Mouse (Mus musculus): Measurements from ENCODE around the gene Xirp2.
"Not testable (repeated sequence)": the region's sequence is repeated elsewhere in the genome, so short reads cannot be mapped to it uniquely, and the experiment has no call there.

Xirp2 gene

DNA sequence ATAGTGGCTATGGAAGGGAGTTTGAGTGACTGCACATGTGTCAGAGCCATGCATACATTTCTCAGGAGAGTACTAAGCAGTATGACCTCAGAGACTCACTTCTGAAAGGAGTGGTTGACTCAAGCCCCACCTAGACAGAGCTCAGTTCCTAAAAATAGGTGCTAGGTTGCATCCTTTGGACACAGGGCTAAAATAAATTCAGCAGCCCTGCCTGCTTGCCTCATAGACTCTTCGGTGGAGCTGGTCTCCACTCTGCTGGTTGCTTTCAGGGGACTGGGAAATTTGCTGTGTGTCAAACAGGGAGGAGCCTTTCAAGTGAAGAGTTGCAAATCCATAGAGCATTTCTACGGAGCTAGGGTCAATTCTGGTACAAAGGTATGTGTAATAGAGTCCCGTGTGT lies at the start of gene Xirp2:
Gene Xirp2, plus strand, starts transcription at position 223 of the 400 bp plus-strand sequence.
- no peak for DNase-seq (ENCODE audit: low read depth in 1 of 2, low spot score in 2 of 2)

DNA sequence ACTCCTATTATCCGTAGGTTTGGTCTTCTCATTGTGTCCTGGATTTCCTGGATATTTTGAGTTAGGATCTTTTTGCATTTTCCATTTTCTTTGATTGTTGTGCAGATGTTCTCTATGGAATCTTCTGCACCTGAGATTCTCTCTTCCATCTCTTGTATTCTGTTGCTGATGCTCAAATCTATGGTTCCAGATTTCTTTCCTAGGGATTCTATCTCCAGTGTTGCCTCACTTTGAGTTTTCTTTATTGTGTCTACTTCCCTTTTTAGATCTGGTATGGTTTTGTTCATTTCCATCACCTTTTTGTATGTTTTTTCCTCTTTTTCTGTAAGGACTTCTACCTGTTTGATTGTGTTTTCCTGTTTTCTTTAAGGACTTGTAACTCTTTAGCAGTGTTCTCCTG lies 32.4 kb upstream of the Xirp2 start, which contains the start of gene Gm21830:
Gene Gm21830, plus strand, starts transcription at position 301 of the 400 bp plus-strand sequence.
- not testable (repeated sequence) for DNase-seq (ENCODE audit: low read depth in 1 of 2, low spot score in 2 of 2)

DNA sequence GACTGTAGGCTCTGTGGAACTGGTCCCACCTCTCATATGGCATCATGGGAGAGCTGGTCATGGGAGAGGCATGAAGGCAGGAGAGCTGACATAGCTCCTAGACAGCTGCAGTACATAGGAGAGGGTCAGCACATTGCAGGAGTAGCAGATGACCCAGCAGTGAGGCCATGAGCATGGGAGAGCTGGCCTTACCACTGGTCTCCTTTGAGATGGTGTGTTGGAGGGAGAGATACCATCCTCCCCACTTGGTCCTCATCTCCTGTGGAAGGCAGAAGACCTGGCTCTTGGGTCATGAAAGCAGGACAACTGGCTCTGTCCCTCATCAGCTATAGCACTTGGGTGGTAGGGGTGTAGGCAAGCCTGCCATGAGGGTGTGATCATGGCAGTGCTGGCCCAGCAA lies 24.9 kb upstream of the Xirp2 start:
- no peak for DNase-seq (ENCODE audit: low read depth in 1 of 2, low spot score in 2 of 2)

DNA sequence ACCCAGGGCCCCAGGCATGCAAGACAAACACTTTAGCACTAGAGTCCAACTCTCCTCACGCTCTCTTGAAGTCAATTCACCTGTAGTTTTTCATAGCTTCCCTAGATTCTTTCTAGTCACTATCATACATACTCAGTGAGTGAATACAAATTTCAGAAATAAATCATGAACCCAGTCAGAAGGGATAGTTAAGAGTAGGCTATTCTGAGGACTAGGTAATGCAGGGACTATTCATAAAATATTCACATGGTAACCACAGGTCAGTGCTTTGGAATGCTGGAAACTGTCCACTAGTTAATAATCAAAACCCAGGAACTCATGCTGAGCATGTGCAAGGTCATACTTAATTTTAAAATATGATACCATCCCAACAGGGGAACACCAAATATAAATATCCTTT lies 23.0 kb upstream of the Xirp2 start:
- DNase-seq (ENCODE audit: low read depth in 1 of 2, low spot score in 2 of 2): no peak

DNA sequence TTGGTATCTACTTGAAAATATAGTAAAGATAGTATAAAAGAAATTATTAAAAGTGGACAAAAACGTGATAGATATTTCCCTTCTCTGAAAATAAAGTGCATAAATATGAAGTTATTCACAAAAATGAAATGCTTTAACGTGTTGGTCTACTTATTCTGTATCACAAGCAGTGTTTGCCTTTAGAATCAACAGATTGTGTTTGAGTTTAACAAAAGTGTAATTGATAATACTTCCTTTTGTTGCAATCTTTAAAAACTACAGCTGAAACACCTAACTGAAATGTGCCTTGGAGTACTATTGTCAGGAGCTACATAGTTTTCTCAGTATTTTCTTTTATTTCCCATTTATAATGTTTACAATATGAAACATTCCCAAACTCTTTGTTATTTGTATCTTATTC lies 12.7 kb upstream of the Xirp2 start, which contains the start of gene Gm26727:
Gene Gm26727, minus strand, starts transcription at position 101 of the 400 bp plus-strand sequence.
- DNase-seq (ENCODE audit: low read depth in 1 of 2, low spot score in 2 of 2): no peak

DNA sequence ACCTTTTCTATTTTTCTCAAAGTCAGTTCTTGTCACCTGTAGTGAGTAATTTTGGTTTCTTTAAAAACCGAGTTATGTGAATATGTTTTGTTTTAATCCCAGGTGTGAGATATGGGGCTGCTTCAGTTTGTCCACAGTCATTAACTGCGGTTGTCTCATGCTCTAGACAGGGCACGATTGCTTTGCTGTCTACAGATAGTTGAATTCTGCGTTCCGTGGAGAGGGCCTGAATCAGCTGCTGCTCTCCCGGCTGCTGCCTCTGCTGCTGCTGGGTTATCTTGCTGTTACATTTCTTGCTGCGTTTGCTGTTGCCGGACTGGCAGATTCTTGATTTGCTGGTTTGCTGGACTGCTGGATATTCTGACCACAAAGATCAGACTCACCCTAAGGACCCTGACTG lies 7.5 kb upstream of the Xirp2 start:
- DNase-seq (ENCODE audit: low read depth in 1 of 2, low spot score in 2 of 2): no peak

DNA sequence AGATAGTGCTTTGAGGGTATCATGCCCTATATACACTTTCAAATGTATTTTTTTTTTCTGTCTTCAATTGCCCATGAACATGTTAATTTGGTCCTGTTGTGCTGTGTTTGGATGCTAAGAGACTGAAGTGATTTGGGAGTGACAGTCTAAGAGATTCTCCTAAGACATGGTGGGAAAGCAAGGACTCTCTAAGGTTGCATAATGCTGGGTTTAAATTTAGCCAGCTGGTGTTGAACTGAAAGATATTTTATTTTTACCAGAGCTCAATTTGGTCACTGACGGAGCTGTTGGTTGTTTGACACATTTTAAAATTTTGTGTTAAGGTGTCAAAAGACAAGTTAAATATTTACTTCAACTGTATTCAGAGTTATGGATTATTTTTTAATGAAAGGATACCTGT lies 970 bp downstream of the Xirp2 start:
- no peak for DNase-seq (ENCODE audit: low read depth in 1 of 2, low spot score in 2 of 2)

DNA sequence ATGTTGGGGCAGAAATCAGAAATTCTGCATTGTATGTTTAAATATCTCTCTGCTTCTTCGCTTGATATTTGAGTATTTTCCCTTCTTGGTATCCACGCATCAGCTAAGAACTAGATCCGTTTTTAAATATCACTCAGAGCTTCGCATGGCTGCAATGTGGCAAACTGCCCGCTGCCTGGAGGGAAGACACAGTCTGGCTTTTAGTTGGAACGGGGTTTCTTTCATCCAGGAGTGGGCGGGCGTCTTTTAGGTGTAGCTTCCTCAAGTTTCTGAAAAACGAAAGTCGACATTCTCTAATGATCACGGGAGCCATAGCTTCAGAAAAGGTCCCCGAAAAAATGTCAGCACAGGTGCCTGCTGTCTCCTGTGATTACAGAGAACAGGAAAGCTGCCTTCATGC lies 1.4 kb downstream of the Xirp2 start:
- no peak for DNase-seq (ENCODE audit: low read depth in 1 of 2, low spot score in 2 of 2)

DNA sequence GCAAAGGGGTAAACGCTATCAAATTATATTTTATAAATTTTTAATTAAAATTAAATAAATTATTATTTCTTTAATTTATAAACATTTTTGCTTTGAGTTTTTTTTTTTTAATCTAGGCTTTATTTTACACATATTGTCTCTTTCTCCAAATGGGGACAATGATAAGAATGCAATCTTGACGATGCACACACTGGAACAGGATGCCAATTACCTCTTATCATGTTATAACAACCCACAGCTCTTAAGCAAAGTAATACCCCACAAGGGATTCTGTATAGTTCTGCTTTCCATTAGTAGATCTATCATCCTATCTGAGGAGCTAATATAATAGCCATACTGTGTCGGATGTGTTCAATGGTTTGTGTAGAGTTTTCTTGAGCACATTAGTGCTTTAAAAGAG lies 15.1 kb downstream of the Xirp2 start:
- DNase-seq (ENCODE audit: low read depth in 1 of 2, low spot score in 2 of 2): no peak

DNA sequence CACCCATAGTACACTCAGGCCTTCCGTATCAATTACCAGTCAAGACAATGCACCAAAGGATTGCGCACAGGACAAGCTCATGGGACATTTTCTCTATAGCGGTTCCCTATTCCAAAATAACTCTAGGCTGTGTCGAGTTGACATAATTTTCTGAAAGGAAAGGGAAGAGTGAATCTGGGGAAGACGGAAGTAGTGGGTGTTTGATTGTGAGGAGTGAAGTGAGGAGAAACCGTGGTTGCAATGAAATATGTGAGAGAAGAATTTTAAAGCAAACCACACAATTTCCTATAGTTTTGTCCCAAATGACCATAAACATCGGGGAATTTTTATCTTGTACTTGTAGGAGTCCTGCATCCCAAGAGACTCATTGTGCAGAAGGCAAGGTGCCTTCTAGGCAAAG lies 21.2 kb downstream of the Xirp2 start:
- DNase-seq (ENCODE audit: low read depth in 1 of 2, low spot score in 2 of 2): no peak

DNA sequence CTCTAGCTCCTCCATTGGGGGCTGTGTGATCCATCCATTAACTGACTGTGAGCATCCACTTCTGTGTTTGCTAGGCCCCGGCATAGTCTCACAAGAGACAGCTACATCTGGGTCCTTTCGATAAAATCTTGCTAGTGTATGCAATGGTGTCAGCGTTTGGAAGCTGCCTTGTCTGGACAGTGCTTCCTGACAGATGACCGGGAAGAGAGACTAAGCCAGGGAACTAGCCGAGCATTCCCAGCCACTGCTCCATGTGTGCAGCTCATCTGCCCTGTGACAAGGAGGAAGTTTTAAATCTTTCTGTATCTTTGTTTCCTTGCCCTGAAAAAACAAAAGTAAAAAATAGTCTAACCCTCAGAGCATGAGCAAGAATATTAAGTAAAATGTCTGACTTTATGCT lies 24.2 kb downstream of the Xirp2 start:
- DNase-seq (ENCODE audit: low read depth in 1 of 2, low spot score in 2 of 2): not testable (repeated sequence)

DNA sequence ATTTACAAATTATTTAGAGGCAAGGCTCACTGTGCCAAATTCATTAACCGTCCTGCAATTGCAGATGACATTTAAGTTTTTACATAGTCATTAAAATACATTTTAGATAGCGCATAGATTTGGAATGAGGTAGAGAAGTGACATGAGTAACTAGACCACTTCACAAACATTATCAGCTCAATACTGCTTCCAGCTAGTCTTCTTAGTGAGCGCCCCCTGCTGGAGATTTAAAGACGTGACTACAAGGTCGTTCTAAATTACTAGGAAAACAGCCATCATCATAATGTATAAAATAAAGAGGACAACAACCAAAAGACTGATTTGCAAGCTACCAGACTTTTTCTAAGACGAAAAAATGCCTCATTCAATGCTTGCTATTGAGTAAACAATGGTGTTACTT lies 32.0 kb downstream of the Xirp2 start:
- no peak for DNase-seq (ENCODE audit: low read depth in 1 of 2, low spot score in 2 of 2)

DNA sequence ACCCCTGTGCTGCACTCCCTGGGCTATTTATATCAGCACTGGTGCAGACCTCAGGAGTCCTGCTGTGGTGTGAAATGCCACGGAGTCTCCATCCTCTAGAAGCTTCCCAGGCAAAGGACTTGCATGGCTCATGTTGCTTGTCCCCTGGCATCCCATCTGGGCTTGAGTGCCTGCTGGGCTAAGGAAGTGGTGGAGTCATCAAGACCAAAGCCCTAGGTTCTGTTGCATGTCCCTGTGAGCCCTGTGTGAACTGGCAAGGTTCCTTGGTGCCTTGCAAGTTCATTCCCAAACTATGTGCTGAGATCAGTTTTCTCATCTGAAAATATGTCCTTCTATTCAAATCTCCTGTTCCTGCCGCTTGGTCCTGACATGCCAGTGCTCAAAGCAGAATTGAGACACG lies 35.2 kb downstream of the Xirp2 start:
- DNase-seq (ENCODE audit: low read depth in 1 of 2, low spot score in 2 of 2): no peak

DNA sequence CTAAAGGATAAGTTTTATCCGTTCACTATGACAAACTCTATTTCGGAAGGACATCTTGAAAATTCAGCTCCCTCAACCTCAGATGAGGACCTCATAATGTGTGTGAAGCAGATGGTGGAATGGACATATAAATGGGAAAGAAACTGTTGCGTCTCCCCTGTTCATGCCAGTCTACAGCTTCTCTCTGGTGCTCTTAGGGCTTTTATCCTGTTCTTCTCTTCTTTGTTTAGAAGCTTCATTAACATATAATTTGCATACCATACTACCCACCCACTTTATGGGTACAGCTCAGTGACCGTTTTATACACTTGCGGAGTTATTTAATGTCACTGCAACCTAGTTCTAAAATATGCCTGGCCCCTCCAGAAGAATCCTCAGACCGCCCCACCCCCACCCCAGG lies 40.9 kb downstream of the Xirp2 start:
- no peak for DNase-seq (ENCODE audit: low read depth in 1 of 2, low spot score in 2 of 2)

DNA sequence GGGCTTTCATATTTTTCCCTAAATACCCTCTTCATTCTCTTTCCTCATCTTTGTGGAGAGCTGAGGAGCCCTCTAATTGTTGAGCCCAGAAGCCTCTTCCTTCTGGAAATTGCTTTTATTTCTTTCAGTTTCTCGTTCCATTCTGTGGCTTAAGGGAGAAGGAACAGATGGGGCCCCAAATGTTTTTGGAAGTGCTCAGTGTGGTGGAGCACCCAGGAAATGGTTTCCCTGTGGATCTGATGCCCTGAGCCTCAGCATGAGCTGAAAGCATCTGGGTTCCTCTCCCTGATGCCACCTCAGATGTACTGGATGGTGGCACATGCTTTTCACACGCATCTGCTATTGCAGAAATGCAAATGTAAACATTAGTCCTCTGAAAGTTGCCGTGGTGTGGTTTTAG lies 41.4 kb downstream of the Xirp2 start:
- DNase-seq (ENCODE audit: low read depth in 1 of 2, low spot score in 2 of 2): no peak

DNA sequence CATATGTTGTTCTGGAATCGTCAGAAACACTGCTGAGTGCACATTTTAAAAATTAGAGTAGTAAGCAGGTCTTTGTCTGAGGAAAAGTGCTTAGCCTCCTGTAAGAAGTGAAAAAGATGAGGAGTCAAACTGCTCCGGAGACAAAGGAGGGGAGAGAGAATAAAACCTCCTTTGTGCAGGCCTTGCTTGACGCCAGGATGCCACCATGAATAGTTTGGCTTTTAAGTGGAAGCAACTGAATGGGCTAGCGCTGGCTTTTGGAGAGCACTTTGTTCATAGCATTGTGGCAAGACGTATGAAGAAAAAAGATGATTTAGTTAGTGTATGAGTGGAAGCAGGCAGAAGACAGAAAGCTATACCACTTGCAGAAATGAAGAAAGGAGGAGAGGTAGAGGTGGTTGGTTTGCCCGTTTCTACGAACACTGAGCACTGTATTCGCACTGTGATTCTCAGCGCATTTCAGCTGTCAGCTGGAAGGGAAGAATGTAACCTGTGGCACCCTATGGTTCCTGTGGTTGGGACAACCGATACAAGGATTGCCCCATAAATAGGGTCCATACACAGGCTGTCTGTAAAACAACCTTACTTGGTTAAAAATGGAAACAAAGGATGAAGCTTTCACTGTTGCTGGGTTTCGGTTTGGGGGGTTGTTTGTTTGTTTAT lies 42.8 kb downstream of the Xirp2 start:
- DNase-seq (ENCODE audit: low read depth in 1 of 2, low spot score in 2 of 2): no peak

DNA sequence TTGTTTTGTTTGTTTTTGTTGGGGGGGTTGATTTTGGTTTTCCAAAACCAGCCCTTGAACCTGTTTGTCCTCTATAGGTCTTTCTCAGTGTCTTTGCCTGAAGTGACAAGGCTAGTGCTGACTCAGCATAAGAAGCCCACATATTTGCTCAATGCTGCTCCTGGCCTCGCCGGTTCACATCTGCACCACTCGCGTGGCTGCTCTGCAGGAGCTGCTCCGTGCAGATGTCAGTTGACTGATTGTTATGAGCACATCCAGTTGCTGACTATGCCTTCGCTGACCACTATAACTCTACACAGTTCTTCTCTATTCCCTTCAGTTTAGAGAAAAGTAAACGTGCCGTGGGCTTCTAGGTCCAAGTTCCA lies 43.3 kb downstream of the Xirp2 start:
- DNase-seq (ENCODE audit: low read depth in 1 of 2, low spot score in 2 of 2): no peak

DNA sequence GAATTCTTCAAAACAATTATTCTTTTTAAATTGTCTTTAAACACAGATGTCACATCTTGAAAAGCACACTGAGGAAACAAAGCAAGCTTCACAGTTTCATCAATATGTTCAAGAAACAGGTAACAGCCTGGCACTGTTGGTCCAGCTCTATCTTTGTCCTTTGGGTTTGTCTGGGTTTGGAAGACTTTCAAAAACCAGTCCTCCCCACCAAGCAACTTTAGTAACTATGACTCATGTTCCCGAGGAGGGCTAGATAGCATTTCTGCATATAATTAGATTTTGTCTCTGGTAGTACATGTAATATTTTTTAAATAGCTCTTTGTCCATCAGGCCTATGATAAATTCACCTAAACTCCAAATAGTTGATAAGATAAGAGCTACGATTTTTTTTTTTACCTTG lies 59.7 kb downstream of the Xirp2 start:
- DNase-seq (ENCODE audit: low read depth in 1 of 2, low spot score in 2 of 2): no peak

DNA sequence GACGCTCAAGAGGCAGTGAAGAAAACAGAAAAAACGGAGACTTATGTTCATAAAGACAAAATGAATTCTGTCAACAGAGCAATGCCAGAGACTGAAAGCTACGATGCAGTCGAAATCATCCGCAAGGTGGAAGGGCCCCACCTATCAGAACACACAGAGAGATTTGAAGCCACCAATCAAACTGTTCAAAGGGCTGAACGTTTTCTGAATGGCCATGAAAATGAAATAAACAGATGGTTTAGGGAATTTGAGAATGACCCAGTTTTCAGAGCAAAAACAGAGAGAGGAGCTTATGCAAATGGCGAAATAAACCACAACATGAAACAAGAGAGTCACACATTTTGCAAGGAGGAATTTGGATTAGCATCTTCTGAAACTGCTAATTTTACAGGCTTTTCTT lies 70.6 kb downstream of the Xirp2 start:
- DNase-seq (ENCODE audit: low read depth in 1 of 2, low spot score in 2 of 2): no peak

DNA sequence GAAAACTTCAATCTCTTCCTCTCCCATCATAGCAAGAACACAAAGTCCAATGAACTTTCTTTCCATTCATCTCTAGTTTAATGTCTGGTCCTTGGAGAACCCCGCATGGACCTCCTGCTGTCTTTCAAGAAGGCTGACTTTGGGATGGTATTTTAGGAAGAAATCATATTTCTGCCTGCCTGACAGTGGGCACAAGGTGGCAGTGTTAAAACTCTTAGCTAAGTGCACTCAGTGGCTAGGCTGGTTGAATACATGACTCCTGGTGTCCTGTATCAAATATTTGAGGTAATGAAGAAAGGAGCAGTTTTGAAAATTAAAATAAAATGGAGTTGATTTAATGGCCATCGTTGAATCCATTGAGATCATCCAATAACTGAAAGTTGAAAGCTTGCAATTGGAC lies 89.5 kb downstream of the Xirp2 start:
- no peak for DNase-seq (ENCODE audit: low read depth in 1 of 2, low spot score in 2 of 2)

DNA sequence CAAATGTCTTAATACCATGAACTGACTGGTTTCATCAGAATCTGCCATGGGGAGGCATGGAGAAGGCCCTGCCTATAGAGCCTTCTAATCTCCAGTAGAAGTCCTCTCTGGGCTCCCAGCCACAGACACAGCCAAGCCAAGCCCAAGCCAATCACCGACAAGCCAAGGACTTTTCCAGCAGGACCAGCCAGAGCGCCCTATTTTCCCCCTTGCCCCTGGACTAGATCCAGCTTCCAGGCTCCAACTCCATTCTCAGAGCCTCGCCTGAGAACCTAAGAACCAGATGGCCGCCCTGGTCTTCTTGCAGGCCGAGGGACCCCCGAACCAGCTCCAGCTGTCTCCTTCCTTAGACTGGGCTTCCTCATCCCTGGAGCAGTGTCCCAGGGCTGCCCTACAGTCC lies 93.6 kb downstream of the Xirp2 start:
- DNase-seq (ENCODE audit: low read depth in 1 of 2, low spot score in 2 of 2): no peak

DNA sequence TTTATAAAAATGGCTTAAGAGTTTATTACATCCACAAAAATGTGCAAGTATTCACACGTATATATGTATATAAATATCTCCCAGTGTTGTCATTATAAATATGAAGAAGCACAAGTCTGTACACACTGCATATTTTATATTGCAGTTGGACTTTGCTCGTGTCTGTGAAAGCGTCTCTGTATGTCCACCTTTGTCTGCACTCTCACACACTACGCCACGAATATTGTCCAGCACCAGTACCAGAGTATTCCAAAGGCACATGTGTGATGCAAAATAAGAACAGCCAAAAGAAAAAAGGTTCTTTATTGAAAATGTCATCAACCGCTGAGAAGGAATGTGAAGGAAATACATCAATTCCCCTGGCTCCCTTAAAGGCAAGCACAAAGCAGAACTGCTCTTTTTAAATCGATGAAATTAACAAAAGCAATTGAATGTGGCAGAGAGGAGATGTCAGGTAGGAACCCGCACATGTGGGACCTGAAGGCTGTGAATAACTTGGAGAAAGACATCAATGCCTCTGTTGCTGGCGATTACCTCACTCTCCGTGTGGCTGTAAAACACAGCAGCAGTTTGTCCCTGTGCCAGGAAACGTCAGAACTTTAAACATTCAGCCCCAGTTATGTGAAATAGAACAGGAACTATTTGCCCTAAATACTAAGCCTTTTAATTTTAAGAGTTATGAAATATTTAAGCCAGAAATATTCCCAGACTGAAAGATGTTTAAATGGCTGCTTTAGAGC lies 96.3 kb downstream of the Xirp2 start:
- no peak for DNase-seq (ENCODE audit: low read depth in 1 of 2, low spot score in 2 of 2)

DNA sequence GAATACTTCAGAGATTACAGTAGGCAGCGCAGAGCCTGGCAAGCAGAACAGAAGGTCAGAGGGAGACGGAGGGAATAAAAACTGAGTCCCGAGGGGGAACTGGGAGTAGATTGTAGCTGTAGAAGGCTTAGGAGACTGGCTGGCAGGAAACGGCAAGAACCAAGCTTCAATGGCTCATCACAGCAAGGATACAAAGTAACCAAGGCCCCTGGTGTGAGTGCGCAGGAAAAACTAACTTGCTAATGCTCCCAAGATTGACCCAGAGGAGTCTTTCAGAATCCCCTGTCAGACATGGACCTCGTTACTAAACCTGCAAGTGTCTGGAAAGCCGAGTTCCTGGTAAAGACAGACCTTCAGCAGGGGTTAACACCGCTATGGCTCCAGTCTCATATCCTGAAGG lies 98.6 kb downstream of the Xirp2 start:
- no peak for DNase-seq (ENCODE audit: low read depth in 1 of 2, low spot score in 2 of 2)

Measured in monocyte, adult 2 months (primary cell).